Mouse (Mus musculus): Measurements from ENCODE around the gene 6030452D12Rik. TPM values are rescaled to one million over a fixed set of nuclear protein-coding genes. Genes with fewer than 3 reads are reported as not detected.

6030452D12Rik gene
- total and polyA plus RNA-seq, 2 experiments from 2014 or later: not detected

DNA sequence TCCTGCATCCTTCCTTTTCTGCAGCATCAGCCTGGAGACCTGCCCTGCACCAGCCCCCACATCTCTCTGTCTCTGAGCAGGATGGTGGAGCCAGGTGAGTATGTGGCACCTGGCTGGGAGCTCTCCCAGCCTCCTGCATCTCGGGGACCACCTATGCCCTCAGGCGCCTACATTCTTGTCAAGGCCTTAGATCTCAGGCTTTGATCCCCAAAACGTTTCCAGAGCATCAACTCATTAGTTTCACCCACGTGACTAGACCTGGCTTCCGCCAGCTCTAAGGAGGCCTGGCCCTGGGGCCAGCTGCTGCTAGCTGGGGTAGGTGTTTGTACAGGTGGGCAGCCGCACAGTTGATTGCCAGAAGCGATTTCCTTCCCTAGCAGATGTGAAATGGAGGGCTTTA, 30.8 kb upstream of the 6030452D12Rik start:
- no peak overlapping the region for H3K4me3 ChIP-seq (ENCODE audit: low read length)
- no peaks in the 10 kb centered on the region for H3K4me1 ChIP-seq (ENCODE audit: insufficient read depth, low read length)
- no peak for ATAC-seq
- DNase-seq (ENCODE audit: low spot score): no peak
- no peak overlapping the region for H3K27ac ChIP-seq
- no peaks in the 10 kb centered on the region for H3K27me3 ChIP-seq (ENCODE audit: insufficient read depth, low read length)
- H3K9ac ChIP-seq (replicated peaks; ENCODE audit: low read length): no peak overlapping the region
- TF ChIP-seq CTCF (IDR thresholded peaks at IDR 0.05; ENCODE audit: low read depth): no peak
- 67% methylated on average over 7 of the region's 7 CpGs for WGBS
- no peaks in the 10 kb centered on the region for H3K9me3 ChIP-seq (ENCODE audit: low read length)
- no peak overlapping the region for H3K4me2 ChIP-seq (ENCODE audit: low read depth, low read length)
- no peaks in the 10 kb centered on the region for H3K36me3 ChIP-seq (ENCODE audit: insufficient read depth, low read length)

DNA sequence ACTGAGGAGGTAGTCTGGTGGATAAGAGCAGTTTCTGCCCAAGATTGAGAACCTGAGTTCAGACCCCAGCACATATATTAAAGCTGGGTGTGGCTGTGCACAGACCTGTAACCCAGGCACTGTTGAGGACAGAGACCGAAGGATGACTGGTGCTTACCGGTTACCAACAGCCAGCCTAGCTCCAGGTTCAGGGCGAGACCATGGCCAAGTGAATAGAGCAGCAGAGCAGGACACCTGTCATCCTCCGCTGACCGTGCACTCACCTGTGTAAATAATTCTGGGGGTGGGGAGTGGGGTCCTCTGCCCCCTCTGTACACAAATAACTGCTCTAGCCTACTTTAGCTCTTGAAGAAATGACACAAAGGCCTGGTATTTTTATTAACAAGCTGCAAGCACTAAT, 26.3 kb upstream of the 6030452D12Rik start:
- Histone ChIP-seq H3K27me3 (ENCODE audit: insufficient read depth, low read length) (no peaks in the 10 kb centered on the region), H3K27ac (no peak overlapping the region), H3K4me2 (ENCODE audit: low read depth, low read length) (no peak overlapping the region), H3K9me3 (ENCODE audit: low read length) (no peaks in the 10 kb centered on the region), H3K36me3 (ENCODE audit: insufficient read depth, low read length) (no peaks in the 10 kb centered on the region), H3K4me3 (ENCODE audit: low read length) (no peak overlapping the region), H3K9ac (replicated peaks; ENCODE audit: low read length) (no peak overlapping the region), H3K4me1 (ENCODE audit: insufficient read depth, low read length) (no peaks in the 10 kb centered on the region)
- 92% methylated on average over 5 of the region's 5 CpGs for WGBS
- TF ChIP-seq CTCF (IDR thresholded peaks at IDR 0.05; ENCODE audit: low read depth): no peak
- ATAC-seq: no peak
- no peak for DNase-seq (ENCODE audit: low spot score)

DNA sequence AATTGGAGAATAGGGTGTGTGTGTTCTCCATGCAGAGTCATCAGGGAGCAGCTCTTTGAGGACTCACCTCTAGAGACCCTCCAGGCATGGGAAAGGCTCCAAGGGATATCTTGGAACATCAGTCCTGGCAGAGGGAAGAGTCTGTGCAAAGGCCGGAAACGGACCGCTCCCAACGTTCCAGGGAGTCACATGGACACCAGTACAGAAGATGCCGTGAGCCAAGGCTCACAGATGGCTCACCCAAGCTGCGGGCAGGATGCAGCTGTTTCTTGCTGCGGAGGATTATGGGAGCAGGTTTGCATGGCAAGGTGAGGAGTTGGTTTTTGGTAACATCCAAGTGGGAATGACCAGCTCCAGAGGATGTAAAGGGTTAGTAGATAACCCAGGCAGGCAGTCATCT, 3.9 kb downstream of the 6030452D12Rik start:
- Histone ChIP-seq H3K36me3 (ENCODE audit: insufficient read depth, low read length) (no peaks in the 10 kb centered on the region), H3K4me3 (ENCODE audit: low read length) (no peak overlapping the region), H3K9ac (replicated peaks; ENCODE audit: low read length) (no peak overlapping the region), H3K9me3 (ENCODE audit: low read length) (no peaks in the 10 kb centered on the region), H3K27ac (no peak overlapping the region), H3K4me1 (ENCODE audit: insufficient read depth, low read length) (peaks cover 9% of the 10 kb centered on the region), H3K4me2 (ENCODE audit: low read depth, low read length) (no peak overlapping the region), H3K27me3 (ENCODE audit: insufficient read depth, low read length) (peaks cover 12% of the 10 kb centered on the region)
- WGBS: 84% methylated on average over 7 of the region's 7 CpGs
- TF ChIP-seq CTCF (IDR thresholded peaks at IDR 0.05; ENCODE audit: low read depth): no peak
- ATAC-seq: no peak
- no peak for DNase-seq (ENCODE audit: low spot score)

GRCm38 (mm10) chr8:106505328-106505965, 5.1 kb downstream of the 6030452D12Rik start:
- no peak overlapping the region for H3K9ac ChIP-seq (replicated peaks; ENCODE audit: low read length)
- H3K36me3 ChIP-seq (ENCODE audit: insufficient read depth, low read length): no peaks in the 10 kb centered on the region
- H3K27me3 ChIP-seq (ENCODE audit: insufficient read depth, low read length): peaks cover 16% of the 10 kb centered on the region
- H3K4me3 ChIP-seq (ENCODE audit: low read length): no peak overlapping the region
- DNase-seq (ENCODE audit: low spot score) (no peak), ATAC-seq (no peak)
- no peak for TF ChIP-seq CTCF (IDR thresholded peaks at IDR 0.05; ENCODE audit: low read depth)
- WGBS: 50% methylated on average over 10 of the region's 10 CpGs
- no peak overlapping the region for H3K4me2 ChIP-seq (ENCODE audit: low read depth, low read length)
- H3K9me3 ChIP-seq (ENCODE audit: low read length): no peaks in the 10 kb centered on the region
- H3K27ac ChIP-seq: no peak overlapping the region
- peaks cover 13% of the 10 kb centered on the region for H3K4me1 ChIP-seq (ENCODE audit: insufficient read depth, low read length)

GRCm38 (mm10) chr8:106506106-106506505, 5.8 kb downstream of the 6030452D12Rik start:
- no peak overlapping the region for H3K4me2 ChIP-seq (ENCODE audit: low read depth, low read length)
- no peak for DNase-seq (ENCODE audit: low spot score)
- H3K27ac ChIP-seq: no peak overlapping the region
- no peak for ATAC-seq
- TF ChIP-seq CTCF (IDR thresholded peaks at IDR 0.05; ENCODE audit: low read depth): no peak
- H3K36me3 ChIP-seq (ENCODE audit: insufficient read depth, low read length): no peaks in the 10 kb centered on the region
- no peak overlapping the region for H3K4me3 ChIP-seq (ENCODE audit: low read length)
- H3K9me3 ChIP-seq (ENCODE audit: low read length): no peaks in the 10 kb centered on the region
- peaks cover 17% of the 10 kb centered on the region for H3K27me3 ChIP-seq (ENCODE audit: insufficient read depth, low read length)
- 97% methylated on average over 1 of the region's 1 CpGs for WGBS
- H3K4me1 ChIP-seq (ENCODE audit: insufficient read depth, low read length): peaks cover 13% of the 10 kb centered on the region
- H3K9ac ChIP-seq (replicated peaks; ENCODE audit: low read length): no peak overlapping the region

GRCm38 (mm10) chr8:106507761-106508331, 7.5 kb downstream of the 6030452D12Rik start:
- H3K27ac ChIP-seq: no peak overlapping the region
- peak overlapping the region; percentile 73 for H3K4me2 ChIP-seq (ENCODE audit: low read depth, low read length)
- no peaks in the 10 kb centered on the region for H3K9me3 ChIP-seq (ENCODE audit: low read length)
- peak; percentile 71 for ATAC-seq
- H3K9ac ChIP-seq (replicated peaks; ENCODE audit: low read length): 0 out of 2 replicates have a peak overlapping the region, but pooled peaks have one; percentile 28
- peak; percentile 78 for DNase-seq (ENCODE audit: low spot score)
- TF ChIP-seq CTCF (IDR thresholded peaks at IDR 0.05; ENCODE audit: low read depth): no peak
- peak overlapping the region; percentile 32 for H3K4me3 ChIP-seq (ENCODE audit: low read length)
- no peaks in the 10 kb centered on the region for H3K36me3 ChIP-seq (ENCODE audit: insufficient read depth, low read length)
- peaks cover 17% of the 10 kb centered on the region for H3K27me3 ChIP-seq (ENCODE audit: insufficient read depth, low read length)
- peaks cover 17% of the 10 kb centered on the region for H3K4me1 ChIP-seq (ENCODE audit: insufficient read depth, low read length)
- WGBS: under 1% methylated on average over 30 of the region's 30 CpGs

DNA sequence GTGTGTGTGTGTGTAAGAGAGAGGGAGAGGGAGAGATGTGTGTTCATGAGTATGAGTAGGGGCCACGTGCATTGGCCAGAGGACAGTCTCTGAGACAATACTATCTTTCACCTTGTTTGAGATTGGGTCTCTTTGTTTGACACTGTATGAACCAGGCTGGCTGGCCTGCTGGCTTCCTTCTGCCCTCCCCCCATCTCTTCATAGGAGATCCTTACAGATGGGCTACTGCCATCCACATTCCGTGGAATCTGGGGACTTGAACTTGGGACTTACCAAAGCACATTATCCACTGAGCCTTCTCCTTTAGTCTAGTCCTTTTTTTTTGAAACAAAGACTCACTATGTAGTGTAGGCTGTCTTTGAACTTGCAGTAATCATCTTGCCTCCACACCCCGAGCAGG, 8.1 kb downstream of the 6030452D12Rik start:
- Histone ChIP-seq H3K27ac (no peak overlapping the region), H3K4me1 (ENCODE audit: insufficient read depth, low read length) (peaks cover 17% of the 10 kb centered on the region), H3K27me3 (ENCODE audit: insufficient read depth, low read length) (peaks cover 17% of the 10 kb centered on the region), H3K4me3 (ENCODE audit: low read length) (no peak overlapping the region), H3K9ac (replicated peaks; ENCODE audit: low read length) (no peak overlapping the region), H3K36me3 (ENCODE audit: insufficient read depth, low read length) (no peaks in the 10 kb centered on the region), H3K4me2 (ENCODE audit: low read depth, low read length) (peak overlapping the region; percentile 73), H3K9me3 (ENCODE audit: low read length) (no peaks in the 10 kb centered on the region)
- 0 out of 2 replicates have a peak, but pooled peaks have one; percentile 13 for ATAC-seq
- WGBS: 29% methylated on average over 3 of the region's 3 CpGs
- no peak for TF ChIP-seq CTCF (IDR thresholded peaks at IDR 0.05; ENCODE audit: low read depth)
- DNase-seq (ENCODE audit: low spot score): no peak
